Mouse (Mus musculus): ENCODE data around the gene Dld. TPM values are rescaled to one million over a fixed set of nuclear protein-coding genes. Genes with fewer than 3 reads are reported as not detected.
A peak's percentile ranks its signal among the peaks of the same experiment; 100 is the strongest.

The Dld gene
- polyA plus RNA-seq, 1 experiment from 2014 or later, result 124 TPM

GRCm38 (mm10) chr12:31374603-31375282, 23.5 kb upstream of the Dld start:
- no peaks in the 10 kb centered on the region for H3K9me3 ChIP-seq (ENCODE audit: control insufficient read depth)
- peak overlapping the region; percentile 30; the same call in 1 of the 2 replicates for H3K4me2 ChIP-seq (replicated peaks; ENCODE audit: low read depth)
- ATAC-seq, result peak; percentile 57
- no peak overlapping the region for H3K4me3 ChIP-seq (ENCODE audit: low read depth, low read length)
- H3K4me1 ChIP-seq (replicated peaks; ENCODE audit: control insufficient read depth, insufficient read depth, low read length), result peaks cover 8% of the 10 kb centered on the region; the same call in 1 of the 2 replicates
- peak; percentile 93 for TF ChIP-seq CTCF (IDR thresholded peaks at IDR 0.05; ENCODE audit: low read depth)
- H3K27me3 ChIP-seq (replicated peaks; ENCODE audit: control insufficient read depth, insufficient read depth, low read length), result no peaks in the 10 kb centered on the region
- WGBS, result 38% methylated on average over 9 of the region's 9 CpGs
- H3K36me3 ChIP-seq (ENCODE audit: control insufficient read depth, insufficient read depth), result no peaks in the 10 kb centered on the region
- no peak overlapping the region for H3K27ac ChIP-seq (ENCODE audit: low read depth, low read length)
- H3K9ac ChIP-seq (ENCODE audit: low read depth, low read length), result no peak overlapping the region

DNA sequence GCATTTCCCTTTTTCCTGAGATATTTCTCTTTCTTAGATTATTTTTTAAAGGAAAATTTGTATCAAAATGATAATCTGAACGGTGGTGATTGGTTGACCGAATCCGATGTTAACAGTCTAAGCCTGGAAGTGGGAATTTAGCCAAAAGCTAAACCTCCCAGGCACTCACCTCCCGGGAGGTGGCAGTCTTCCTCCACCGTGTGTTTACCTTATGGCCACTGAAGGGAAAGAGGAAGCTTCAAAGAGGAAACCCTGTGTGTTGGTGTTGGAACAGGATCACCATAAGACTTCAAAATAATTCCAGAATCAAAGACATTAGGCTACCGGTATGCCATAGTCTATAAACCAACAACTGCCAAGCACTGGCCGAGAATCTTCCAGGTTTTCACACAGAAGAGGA, 18.4 kb upstream of the Dld start:
- Histone ChIP-seq H3K4me1 (replicated peaks; ENCODE audit: control insufficient read depth, insufficient read depth, low read length) (no peaks in the 10 kb centered on the region), H3K27ac (ENCODE audit: low read depth, low read length) (no peak overlapping the region), H3K27me3 (replicated peaks; ENCODE audit: control insufficient read depth, insufficient read depth, low read length) (no peaks in the 10 kb centered on the region), H3K4me2 (replicated peaks; ENCODE audit: low read depth) (no peak overlapping the region), H3K4me3 (ENCODE audit: low read depth, low read length) (no peak overlapping the region), H3K9me3 (ENCODE audit: control insufficient read depth) (no peaks in the 10 kb centered on the region), H3K36me3 (ENCODE audit: control insufficient read depth, insufficient read depth) (no peaks in the 10 kb centered on the region), H3K9ac (ENCODE audit: low read depth, low read length) (no peak overlapping the region)
- ATAC-seq, result no peak
- WGBS, result 74% methylated on average over 7 of the region's 7 CpGs
- TF ChIP-seq CTCF (IDR thresholded peaks at IDR 0.05; ENCODE audit: low read depth), result peak; percentile 33

DNA sequence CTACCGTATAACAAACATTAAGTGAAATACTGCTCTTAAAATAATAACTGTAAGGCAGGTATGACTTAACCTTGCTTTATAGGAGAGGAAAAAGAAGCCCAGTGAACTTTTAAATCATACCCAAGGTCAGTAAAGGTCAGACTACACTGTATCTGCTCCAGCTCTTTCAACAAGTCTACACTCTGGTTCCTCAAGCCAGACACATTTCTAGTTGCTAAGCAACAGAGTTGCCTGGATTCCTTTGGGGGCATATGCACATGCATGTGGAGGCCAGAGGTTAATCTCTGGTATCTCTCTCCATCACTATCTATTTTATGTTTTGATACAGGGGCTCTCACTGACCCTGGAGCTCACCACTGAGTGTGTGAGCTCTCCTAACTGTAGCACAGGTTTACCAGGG, 17.9 kb upstream of the Dld start:
- no peak overlapping the region for H3K27ac ChIP-seq (ENCODE audit: low read depth, low read length)
- WGBS, result 86% methylated on average over 1 of the region's 1 CpGs
- ATAC-seq, result no peak
- no peaks in the 10 kb centered on the region for H3K36me3 ChIP-seq (ENCODE audit: control insufficient read depth, insufficient read depth)
- no peak overlapping the region for H3K4me3 ChIP-seq (ENCODE audit: low read depth, low read length)
- H3K9ac ChIP-seq (ENCODE audit: low read depth, low read length), result no peak overlapping the region
- H3K27me3 ChIP-seq (replicated peaks; ENCODE audit: control insufficient read depth, insufficient read depth, low read length), result no peaks in the 10 kb centered on the region
- H3K4me1 ChIP-seq (replicated peaks; ENCODE audit: control insufficient read depth, insufficient read depth, low read length), result no peaks in the 10 kb centered on the region
- no peaks in the 10 kb centered on the region for H3K9me3 ChIP-seq (ENCODE audit: control insufficient read depth)
- no peak for TF ChIP-seq CTCF (IDR thresholded peaks at IDR 0.05; ENCODE audit: low read depth)
- no peak overlapping the region for H3K4me2 ChIP-seq (replicated peaks; ENCODE audit: low read depth)

DNA sequence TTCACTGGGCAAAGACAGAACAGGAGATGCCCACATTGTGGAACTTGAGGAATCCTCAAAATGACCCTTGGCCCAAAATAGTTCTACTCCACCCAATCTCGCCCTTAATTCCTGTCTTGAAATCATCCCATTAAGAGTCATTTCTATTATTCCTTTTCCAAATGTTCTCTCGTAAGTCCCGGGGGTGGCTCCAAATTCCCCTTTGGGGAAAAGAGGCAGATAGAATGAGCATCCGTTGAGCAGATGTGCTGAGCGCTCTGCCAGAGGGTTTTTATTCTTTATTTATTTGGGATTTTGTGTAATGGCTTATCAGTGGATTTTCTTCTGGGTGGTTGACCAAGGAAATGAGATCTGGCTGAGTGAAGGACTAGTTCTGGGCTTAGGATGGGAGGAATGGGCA, 16.5 kb upstream of the Dld start:
- no peak overlapping the region for H3K4me3 ChIP-seq (ENCODE audit: low read depth, low read length)
- H3K27me3 ChIP-seq (replicated peaks; ENCODE audit: control insufficient read depth, insufficient read depth, low read length), result no peaks in the 10 kb centered on the region
- no peak overlapping the region for H3K9ac ChIP-seq (ENCODE audit: low read depth, low read length)
- TF ChIP-seq CTCF (IDR thresholded peaks at IDR 0.05; ENCODE audit: low read depth), result no peak
- WGBS, result 88% methylated on average over 5 of the region's 5 CpGs
- ATAC-seq, result no peak
- H3K36me3 ChIP-seq (ENCODE audit: control insufficient read depth, insufficient read depth), result no peaks in the 10 kb centered on the region
- no peak overlapping the region for H3K4me2 ChIP-seq (replicated peaks; ENCODE audit: low read depth)
- no peaks in the 10 kb centered on the region for H3K4me1 ChIP-seq (replicated peaks; ENCODE audit: control insufficient read depth, insufficient read depth, low read length)
- no peak overlapping the region for H3K27ac ChIP-seq (ENCODE audit: low read depth, low read length)
- no peaks in the 10 kb centered on the region for H3K9me3 ChIP-seq (ENCODE audit: control insufficient read depth)

DNA sequence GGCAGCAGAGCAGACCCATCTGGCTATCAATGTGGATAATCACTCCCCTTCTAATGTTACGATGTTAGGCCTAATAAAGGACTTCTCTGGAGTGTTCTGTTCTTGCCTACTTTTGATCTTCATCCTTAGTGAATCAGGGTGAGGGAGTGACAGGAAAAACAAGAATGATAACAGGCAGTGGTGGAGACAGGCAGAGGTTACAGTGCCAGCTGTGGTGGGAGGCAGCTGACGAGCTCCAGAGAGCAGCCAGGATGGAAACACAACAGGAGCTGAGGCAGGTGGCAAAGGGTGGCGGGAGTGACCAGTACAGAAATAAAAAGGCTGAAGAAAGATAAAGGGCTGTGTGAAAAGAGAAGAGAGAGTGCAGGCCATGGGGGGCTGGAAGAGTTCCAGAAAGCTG, 15.2 kb upstream of the Dld start:
- no peak for ATAC-seq
- Histone ChIP-seq H3K27me3 (replicated peaks; ENCODE audit: control insufficient read depth, insufficient read depth, low read length) (no peaks in the 10 kb centered on the region), H3K9ac (ENCODE audit: low read depth, low read length) (no peak overlapping the region), H3K36me3 (ENCODE audit: control insufficient read depth, insufficient read depth) (no peaks in the 10 kb centered on the region), H3K9me3 (ENCODE audit: control insufficient read depth) (no peaks in the 10 kb centered on the region), H3K4me1 (replicated peaks; ENCODE audit: control insufficient read depth, insufficient read depth, low read length) (no peaks in the 10 kb centered on the region), H3K27ac (ENCODE audit: low read depth, low read length) (no peak overlapping the region), H3K4me3 (ENCODE audit: low read depth, low read length) (no peak overlapping the region), H3K4me2 (replicated peaks; ENCODE audit: low read depth) (no peak overlapping the region)
- 63% methylated on average over 3 of the region's 3 CpGs for WGBS
- TF ChIP-seq CTCF (IDR thresholded peaks at IDR 0.05; ENCODE audit: low read depth), result no peak

- Histone ChIP-seq H3K27ac (ENCODE audit: low read depth, low read length) (peak overlapping the region; percentile 91), H3K4me3 (ENCODE audit: low read depth, low read length) (peak overlapping the region; percentile 94), H3K9ac (ENCODE audit: low read depth, low read length) (peak overlapping the region; percentile 93), H3K9me3 (ENCODE audit: control insufficient read depth) (no peaks in the 10 kb centered on the region), H3K36me3 (ENCODE audit: control insufficient read depth, insufficient read depth) (no peaks in the 10 kb centered on the region), H3K4me2 (replicated peaks; ENCODE audit: low read depth) (peak overlapping the region; percentile 78), H3K4me1 (replicated peaks; ENCODE audit: control insufficient read depth, insufficient read depth, low read length) (no peaks in the 10 kb centered on the region; the same call in none of the 2 replicates), H3K27me3 (replicated peaks; ENCODE audit: control insufficient read depth, insufficient read depth, low read length) (no peaks in the 10 kb centered on the region)
- TF ChIP-seq CTCF (IDR thresholded peaks at IDR 0.05; ENCODE audit: low read depth), result no peak
- ATAC-seq, result no peak
- WGBS, result 18% methylated on average over 15 of the region's 15 CpGs
These were observed 886 bp downstream of the Dld start for GRCm38 (mm10) chr12:31350191-31350943.

Measured in intestine, postnatal 0 days (tissue).